Mouse (Mus musculus) frontal cortex, postnatal 10 days (tissue): ENCODE results near the gene Acrbp.
A peak's percentile ranks its signal among the peaks of the same experiment; 100 is the strongest.

Experiments used
- DNase-seq, 2 experiments: peaks; one replicate each; pipeline ENCODE4 v3.0.0; 2022; ENCODE audit warnings: low spot score in 2 of 2, mixed read lengths in 1 of 2

Acrbp gene

GRCm38 (mm10) chr6:125099421-125099971 lies 50.0 kb downstream of the Acrbp start:
- no peak for DNase-seq

GRCm38 (mm10) chr6:125101444-125101843 lies 52.0 kb downstream of the Acrbp start:
- no peak for DNase-seq

GRCm38 (mm10) chr6:125104223-125104622 lies 54.7 kb downstream of the Acrbp start:
- DNase-seq, result no peak

- no peak for DNase-seq
Measured at GRCm38 (mm10) chr6:125107705-125108104, 58.2 kb downstream of the Acrbp start.

DNA sequence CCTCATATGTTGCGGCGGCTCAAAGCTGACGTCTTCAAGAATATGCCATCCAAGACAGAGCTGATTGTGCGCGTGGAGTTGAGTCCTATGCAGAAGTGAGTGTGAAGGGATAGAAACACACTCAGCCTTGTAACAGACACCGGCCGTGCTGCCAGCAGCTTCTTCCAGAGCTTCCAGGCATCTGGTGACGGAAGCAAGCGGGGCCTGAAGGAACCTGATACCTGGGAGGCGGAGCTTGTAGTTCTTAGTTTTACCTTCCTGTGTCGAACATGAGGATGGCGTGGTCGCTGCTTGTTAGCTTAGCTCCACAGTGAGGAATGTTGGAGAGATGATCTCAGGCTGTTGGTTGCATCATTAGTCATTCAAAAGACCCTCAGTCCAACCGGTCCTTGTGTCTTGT lies 59.9 kb downstream of the Acrbp start:
- DNase-seq, result no peak

- DNase-seq, result peak in 1 of 2 experiments; percentile 51
Measured at GRCm38 (mm10) chr6:125110927-125111326, 61.4 kb downstream of the Acrbp start.

GRCm38 (mm10) chr6:125112553-125112952 lies 63.1 kb downstream of the Acrbp start:
- DNase-seq, result no peak
